Mouse (Mus musculus) forebrain, embryonic 16.5 days (tissue): Measurements from ENCODE around the gene Ccdc28b. TPM values are rescaled to one million over a fixed set of nuclear protein-coding genes. Genes with fewer than 3 reads are reported as not detected.

ENCODE experiments used
- polyA plus RNA-seq: library from polyadenylated mRNA; unstranded; fragments of >200 nt; fragmentation: Nextera tagmentation; extraction: Ambion mirVana; gene quantifications from 2 replicates; pipeline ENCODE4 v1.2.1, GENCODE M21; 2015

Ccdc28b gene
- polyA plus RNA-seq, 1 experiment from 2014 or later, result 133 TPM

Other genes with a start within 250 kb of the Ccdc28b start
- 17.8 and 18.6 TPM in 2 replicates for gene Zbtb8a, start 245.8 kb downstream of the Ccdc28b start, polyA plus RNA-seq
- 7.4 and 9.9 TPM in 2 replicates for gene Zbtb8b, start 183.1 kb downstream of the Ccdc28b start, polyA plus RNA-seq
- 43.7 and 46.8 TPM in 2 replicates for gene Bsdc1, start 162.4 kb downstream of the Ccdc28b start, polyA plus RNA-seq
- gene Tssk3, start 132.9 kb downstream of the Ccdc28b start, polyA plus RNA-seq, result 0.51 and 0.76 TPM in 2 replicates
- gene Fam229a, start 132.8 kb downstream of the Ccdc28b start, polyA plus RNA-seq, result 0.39 TPM in 1 of 2 replicates, not detected in the other
- gene Marcksl1, start 110.4 kb downstream of the Ccdc28b start, polyA plus RNA-seq, result 1,850 and 1,955 TPM in 2 replicates
- 113 and 116 TPM in 2 replicates for gene Hdac1, start 81.2 kb downstream of the Ccdc28b start, polyA plus RNA-seq
- gene Lck, start 50.3 kb downstream of the Ccdc28b start, polyA plus RNA-seq, result 7.6 and 11.1 TPM in 2 replicates
- gene Fam167b, start 45.4 kb downstream of the Ccdc28b start, polyA plus RNA-seq, result 0.24 and 0.27 TPM in 2 replicates
- 216 and 220 TPM in 2 replicates for gene Eif3i, start 23.3 kb downstream of the Ccdc28b start, polyA plus RNA-seq
- gene Tmem234, start 23.3 kb downstream of the Ccdc28b start, polyA plus RNA-seq, result 139 and 164 TPM in 2 replicates
- 2.6 and 4.0 TPM in 2 replicates for gene Dcdc2b, start 9.7 kb downstream of the Ccdc28b start, polyA plus RNA-seq
- 30.7 and 37.0 TPM in 2 replicates for gene Iqcc, start 4.8 kb downstream of the Ccdc28b start, polyA plus RNA-seq
- gene Txlna, start 17.1 kb upstream of the Ccdc28b start, polyA plus RNA-seq, result 68.1 and 72.8 TPM in 2 replicates
- 16.4 and 17.9 TPM in 2 replicates for gene Kpna6, start 48.8 kb upstream of the Ccdc28b start, polyA plus RNA-seq
- gene Tmem39b, start 72.9 kb upstream of the Ccdc28b start, polyA plus RNA-seq, result 16.1 and 25.0 TPM in 2 replicates
- gene Khdrbs1, start 118.4 kb upstream of the Ccdc28b start, polyA plus RNA-seq, result 160 and 179 TPM in 2 replicates
- gene Ptp4a2, start 187.3 kb upstream of the Ccdc28b start, polyA plus RNA-seq, result 278 and 316 TPM in 2 replicates